ENCODE assay signal across 17 mouse cellular contexts in genomic region chrX:145590733-145591132, GRCm38 (mm10).
"Had no signal": no experiment of that assay in that cellular context is flagged by ENCODE, and none has a peak within 500 bp of the region (broad histone marks: within the 10 kb centered on the region; RNA-seq: fewer than 3 reads in every experiment).

No protein-coding gene starts in this region.

- H3K36me3 ChIP-seq: neural tube, embryonic 12.5 days; neural tube, embryonic 13.5 days; neural tube, embryonic 15.5 days; stomach, embryonic 15.5 days had no signal

- H3K4me3 ChIP-seq: neural tube, embryonic 12.5 days; neural tube, embryonic 13.5 days; neural tube, embryonic 15.5 days; stomach, embryonic 15.5 days had no signal

- H3K9me3 ChIP-seq: neural tube, embryonic 12.5 days; neural tube, embryonic 13.5 days; neural tube, embryonic 15.5 days; stomach, embryonic 15.5 days had no signal

- H3K9ac ChIP-seq: neural tube, embryonic 12.5 days; neural tube, embryonic 13.5 days; neural tube, embryonic 15.5 days; stomach, embryonic 15.5 days had no signal

- H3K4me2 ChIP-seq: neural tube, embryonic 12.5 days; neural tube, embryonic 13.5 days; neural tube, embryonic 15.5 days; stomach, embryonic 15.5 days had no signal

- H3K4me1 ChIP-seq: neural tube, embryonic 12.5 days; neural tube, embryonic 13.5 days; neural tube, embryonic 15.5 days; stomach, embryonic 15.5 days had no signal

- H3K27ac ChIP-seq: neural tube, embryonic 12.5 days; neural tube, embryonic 13.5 days; neural tube, embryonic 15.5 days; stomach, embryonic 15.5 days; stomach, postnatal 0 days had no signal

- DNase-seq: retina, postnatal 1 day; right cerebral cortex, adult 18-20 months; right cerebral cortex, postnatal 14 days; right cerebral cortex, postnatal 25 days; right cerebral cortex, postnatal 4 days; spleen, adult 18-20 months; thymus, adult 18-20 months; thymus, adult 2 months; thymus, postnatal 14 days; thymus, postnatal 25 days; thymus, postnatal 36 days; thymus, postnatal 4 days had no signal

- H3K27me3 ChIP-seq: neural tube, embryonic 12.5 days; neural tube, embryonic 13.5 days; neural tube, embryonic 15.5 days; stomach, embryonic 15.5 days had no signal
